In genomic region chr4:45612132-45612531, GRCm38 (mm10) we compare ENCODE assay signal across 10 mouse cellular contexts.
A peak's percentile ranks its signal among the peaks of the same experiment; 100 is the strongest.
DNase-seq lines count a peak whose midpoint lies in the region; ATAC-seq and TF ChIP-seq lines count a peak whose summit lies in the region.
"Had no signal": no experiment of that assay in that cellular context is flagged by ENCODE, and none has a peak within 500 bp of the region (broad histone marks: within the 10 kb centered on the region; RNA-seq: fewer than 3 reads in every experiment).

No protein-coding gene starts in this region.

- in situ Hi-C loops in ES-E14 (cut with MboI; ENCODE audit: low sequenced_read_pairs in 2 of 2, unreplicated experiment in 2 of 2) = loop anchor here in 1 of 2 experiments (10.0 kb wide), 1 partner anchor 197 kb away; no protein-coding TSS in a partner anchor

- no peak overlapping the region for H3K27ac ChIP-seq in kidney, embryonic 14.5 days (ENCODE audit: low read depth, low read length)
- H3K27ac ChIP-seq in ES-E14 (ENCODE audit: insufficient read depth, low read depth, low read length, poor library complexity, severe bottlenecking) = no peak overlapping the region
- no peak overlapping the region for H3K27ac ChIP-seq in forebrain, embryonic 13.5 days
- H3K27ac ChIP-seq: embryonic facial prominence, embryonic 12.5 days; liver, embryonic 15.5 days had no signal

- H3K9me3 ChIP-seq in kidney, embryonic 14.5 days (ENCODE audit: control insufficient read depth, low read length) = no peaks in the 10 kb centered on the region
- no peaks in the 10 kb centered on the region for H3K9me3 ChIP-seq in ES-E14 (ENCODE audit: control insufficient read depth, insufficient read depth, low read depth, low read length)
- H3K9me3 ChIP-seq in forebrain, embryonic 13.5 days (replicated peaks) = no peaks in the 10 kb centered on the region
- H3K9me3 ChIP-seq: embryonic facial prominence, embryonic 12.5 days; liver, embryonic 15.5 days had no signal

- no peak overlapping the region for H3K4me2 ChIP-seq in kidney, embryonic 14.5 days (replicated peaks; ENCODE audit: low read depth, low read length)
- no peak overlapping the region for H3K4me2 ChIP-seq in forebrain, embryonic 13.5 days
- H3K4me2 ChIP-seq: embryonic facial prominence, embryonic 12.5 days; liver, embryonic 15.5 days had no signal

- H3K9ac ChIP-seq in kidney, embryonic 14.5 days (ENCODE audit: low read depth, low read length) = no peak overlapping the region
- H3K9ac ChIP-seq in ES-E14 (ENCODE audit: insufficient read depth, low read depth, low read length, poor library complexity, severe bottlenecking) = no peak overlapping the region
- no peak overlapping the region for H3K9ac ChIP-seq in forebrain, embryonic 13.5 days
- H3K9ac ChIP-seq: embryonic facial prominence, embryonic 12.5 days; liver, embryonic 15.5 days had no signal

- H3K27me3 ChIP-seq in kidney, embryonic 14.5 days (ENCODE audit: control insufficient read depth, insufficient read depth, low read length) = no peaks in the 10 kb centered on the region
- H3K27me3 ChIP-seq in forebrain, embryonic 13.5 days = no peaks in the 10 kb centered on the region
- H3K27me3 ChIP-seq: embryonic facial prominence, embryonic 12.5 days had no signal

- no peak for TF ChIP-seq POLR2A in brain, embryonic 14.5 days (IDR thresholded peaks at IDR 0.05; ENCODE audit: borderline replicate concordance, extremely low read depth, insufficient read depth, insufficient read length, poor library complexity, severe bottlenecking)

- ATAC-seq in kidney, embryonic 14.5 days (ENCODE audit: low FRiP score, low TSS enrichment) = no peak
- ATAC-seq in forebrain, embryonic 13.5 days = no peak

- intact Hi-C loops in heart, postnatal 36 days (cut with DNase I) = loop anchor here (1.0 to 5.0 kb wide), 2 partner anchors 80 to 194 kb away; partner anchors contain the start of gene Shb

- 39% methylated on average over 5 of the region's 5 CpGs for WGBS in kidney, embryonic 14.5 days
- 60% methylated on average over 5 of the region's 5 CpGs for WGBS in forebrain, embryonic 13.5 days

- 0 out of 2 replicates have a peak, but pooled peaks have one; percentile 28 for TF ChIP-seq CTCF in brain, embryonic 14.5 days (IDR thresholded peaks at IDR 0.05; ENCODE audit: borderline replicate concordance, extremely low read depth, insufficient read depth, insufficient read length)

- no peak overlapping the region for H3K4me3 ChIP-seq in kidney, embryonic 14.5 days (ENCODE audit: low read length)
- no peak overlapping the region for H3K4me3 ChIP-seq in ES-E14 (ENCODE audit: insufficient read depth in 1 of 2, low read depth in 1 of 2, low read length in 2 of 2, poor library complexity in 1 of 2, severe bottlenecking in 1 of 2)
- no peak overlapping the region for H3K4me3 ChIP-seq in forebrain, embryonic 13.5 days
- H3K4me3 ChIP-seq: embryonic facial prominence, embryonic 12.5 days; liver, embryonic 15.5 days had no signal

- peak; percentile 63 for DNase-seq in kidney, adult 18-20 months
- peak; percentile 69 for DNase-seq in ES-E14 (ENCODE audit: low read depth, low spot score)
- DNase-seq in brain, embryonic 14.5 days (ENCODE audit: low read depth) = no peak
- peak; percentile 55 to 63 for DNase-seq in heart, postnatal 36 days
- peak; percentile 71 for DNase-seq in lung, postnatal 14 days
- peak; percentile 52 for DNase-seq in urinary bladder, postnatal 14 days (ENCODE audit: low spot score)

- H3K36me3 ChIP-seq in kidney, embryonic 14.5 days (ENCODE audit: control insufficient read depth, insufficient read depth, low read length) = no peaks in the 10 kb centered on the region
- H3K36me3 ChIP-seq in ES-E14 (ENCODE audit: control insufficient read depth, insufficient read depth, low read length, poor library complexity, severe bottlenecking) = no peaks in the 10 kb centered on the region
- no peaks in the 10 kb centered on the region for H3K36me3 ChIP-seq in forebrain, embryonic 13.5 days (ENCODE audit: poor library complexity, severe bottlenecking)
- H3K36me3 ChIP-seq: embryonic facial prominence, embryonic 12.5 days; liver, embryonic 15.5 days had no signal

- H3K4me1 ChIP-seq in kidney, embryonic 14.5 days (ENCODE audit: control insufficient read depth, insufficient read depth, low read length) = no peaks in the 10 kb centered on the region
- no peaks in the 10 kb centered on the region for H3K4me1 ChIP-seq in ES-E14 (ENCODE audit: control insufficient read depth in 2 of 2, insufficient read depth in 2 of 2, low read length in 2 of 2, poor library complexity in 1 of 2)
- peaks cover 8% of the 10 kb centered on the region for H3K4me1 ChIP-seq in forebrain, embryonic 13.5 days
- H3K4me1 ChIP-seq: embryonic facial prominence, embryonic 12.5 days; liver, embryonic 15.5 days had no signal

TF ChIP-seq in ES-E14, 5 proteins besides CTCF, POLR2A, EP300 and RAD21:
- TF ChIP-seq ZC3H11A (IDR thresholded peaks at IDR 0.05; ENCODE audit: borderline replicate concordance, low read depth, low read length) = peak; percentile 82
- no peak; the same call in 1 of the 2 replicates for TF ChIP-seq ZNF384 (IDR thresholded peaks at IDR 0.05; ENCODE audit: low read depth, low read length)
